Mouse (Mus musculus) ovary, postnatal 14 days (tissue): ENCODE results near the gene Sf3b1.
A peak's percentile ranks its signal among the peaks of the same experiment; 100 is the strongest.
"Not testable (repeated sequence)": the region's sequence is repeated elsewhere in the genome, so short reads cannot be mapped to it uniquely, and the experiment has no call there.

Experiments used
- DNase-seq: peaks from one replicate; pipeline ENCODE4 v3.0.0; 2022; ENCODE audit warnings: low spot score

Gene Sf3b1

DNA sequence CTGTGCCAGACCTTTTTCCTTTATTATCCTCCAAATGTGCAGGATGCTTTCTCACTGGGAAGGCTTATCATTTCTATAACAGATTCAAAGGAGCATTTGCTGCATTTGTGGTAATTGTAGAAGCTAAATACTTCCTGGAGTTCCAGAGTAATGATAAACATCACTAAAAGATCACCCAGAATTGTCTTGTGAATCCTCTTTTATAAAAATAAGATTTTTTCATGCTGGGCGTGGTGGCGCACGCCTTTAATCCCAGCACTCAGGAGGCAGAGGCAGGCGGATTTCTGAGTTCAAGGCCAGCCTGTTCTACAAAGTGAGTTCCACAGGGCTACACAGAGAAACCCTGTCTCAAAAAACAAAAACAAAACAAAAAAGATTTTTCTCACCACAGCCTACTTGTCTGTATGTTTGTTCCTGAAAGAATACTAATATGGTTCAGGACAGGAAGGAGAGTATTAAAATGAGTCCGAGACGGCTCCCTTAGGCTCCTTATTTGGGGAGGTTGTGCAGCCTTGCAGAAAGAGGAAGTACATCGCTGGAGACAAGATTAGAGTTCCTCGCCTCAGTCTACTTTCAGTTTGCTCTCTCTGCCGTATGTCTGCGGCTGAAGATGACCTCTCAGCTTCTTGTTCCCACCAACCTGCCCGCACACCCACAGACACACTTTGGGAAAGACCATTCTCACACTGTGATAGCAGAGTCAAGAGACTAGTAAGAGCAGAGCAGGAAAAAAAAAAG lies 1.4 kb upstream of the Sf3b1 start:
- DNase-seq: no peak

DNA sequence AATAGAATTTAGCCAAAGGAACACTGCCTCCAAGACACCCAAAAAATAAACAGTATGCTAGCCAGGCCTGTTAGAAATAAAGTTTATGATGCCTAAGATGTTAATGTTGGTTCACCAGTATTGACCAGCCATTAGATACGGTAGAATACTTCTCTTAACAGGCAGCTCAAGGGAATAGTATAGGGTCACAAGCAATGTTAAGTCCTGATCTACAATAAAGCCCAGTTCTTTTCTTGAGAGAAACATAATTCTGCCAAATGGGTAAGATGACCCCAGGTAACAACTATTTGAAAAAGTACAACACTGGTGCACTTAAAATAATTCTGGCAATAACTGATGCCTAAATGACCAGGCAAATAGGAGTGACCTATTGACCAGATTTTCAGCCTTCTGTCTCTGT lies 685 bp upstream of the Sf3b1 start:
- DNase-seq: no peak

DNA sequence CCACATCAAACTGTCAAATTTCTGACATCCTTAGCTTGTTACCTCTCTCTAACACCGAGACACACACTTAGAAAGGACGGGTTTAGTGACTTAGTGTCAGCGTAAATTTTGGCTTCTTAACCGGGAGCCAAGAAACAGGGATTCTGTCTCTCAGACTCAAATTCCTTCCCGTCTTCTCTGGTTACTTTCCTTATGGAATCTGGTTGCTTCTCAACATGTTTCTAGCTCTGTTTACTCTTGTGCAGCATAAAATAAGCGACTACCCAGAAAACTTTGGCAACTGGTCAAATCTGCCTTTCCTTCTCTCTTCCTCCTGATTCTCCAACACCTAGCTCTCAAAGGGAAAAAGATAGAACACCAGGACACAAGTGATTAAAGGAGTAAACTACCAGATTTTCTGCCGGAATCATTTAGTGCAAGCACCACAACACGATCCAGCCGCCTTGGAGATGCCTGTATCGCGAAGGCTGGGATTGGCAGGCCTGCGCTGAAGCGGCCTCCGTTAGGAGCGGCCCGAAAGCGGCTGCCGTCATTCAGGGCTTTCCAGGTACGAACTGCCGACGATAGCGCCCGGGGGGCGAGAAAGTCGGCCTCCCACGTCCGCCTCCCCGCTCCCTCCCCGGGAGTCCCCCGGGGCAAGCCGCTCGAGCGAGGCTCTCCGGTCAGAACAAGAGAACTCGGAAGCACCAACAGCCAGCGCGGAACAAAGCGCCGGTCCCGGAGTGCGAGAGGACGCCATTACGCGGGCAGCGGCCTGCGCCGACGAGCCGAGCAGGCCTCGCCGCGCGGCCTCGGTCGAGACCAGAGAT lies 633 bp downstream of the Sf3b1 start:
- DNase-seq: no peak

DNA sequence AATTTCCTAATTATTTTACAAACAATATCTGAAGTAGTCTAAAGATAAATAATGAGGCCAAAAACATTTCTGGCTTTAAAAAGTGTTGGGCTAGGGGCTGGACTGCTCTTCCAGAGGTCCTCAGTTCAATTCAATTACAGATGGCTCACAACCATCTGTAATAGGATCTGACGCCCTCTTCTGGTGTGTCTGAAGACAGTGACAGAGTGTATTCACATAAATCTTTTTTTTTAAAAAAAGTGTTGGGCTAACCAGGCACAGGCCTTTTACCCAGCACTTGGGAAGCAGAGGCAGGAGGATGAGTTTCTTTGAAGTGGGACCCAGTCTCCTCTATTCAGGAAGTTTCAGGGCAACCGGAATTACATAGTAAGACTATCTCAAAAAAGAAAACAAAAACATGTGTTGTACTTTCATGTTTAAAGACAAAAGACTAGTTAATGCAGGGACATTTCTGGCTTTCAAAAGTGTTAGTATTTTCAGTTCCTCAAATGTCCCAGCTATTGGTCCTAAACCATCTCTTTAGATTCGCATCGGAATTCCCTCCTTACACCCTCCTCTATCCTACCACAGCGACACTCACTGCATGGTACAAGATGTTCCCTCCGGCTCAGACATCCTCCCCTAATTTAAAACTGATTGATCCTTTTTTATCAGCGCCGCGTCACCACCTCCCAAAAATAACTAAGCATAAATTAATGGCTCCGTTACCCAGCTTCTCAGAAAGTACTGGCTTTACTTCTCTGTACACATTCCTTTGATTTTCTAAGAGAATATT lies 1.4 kb downstream of the Sf3b1 start:
- no peak for DNase-seq

DNA sequence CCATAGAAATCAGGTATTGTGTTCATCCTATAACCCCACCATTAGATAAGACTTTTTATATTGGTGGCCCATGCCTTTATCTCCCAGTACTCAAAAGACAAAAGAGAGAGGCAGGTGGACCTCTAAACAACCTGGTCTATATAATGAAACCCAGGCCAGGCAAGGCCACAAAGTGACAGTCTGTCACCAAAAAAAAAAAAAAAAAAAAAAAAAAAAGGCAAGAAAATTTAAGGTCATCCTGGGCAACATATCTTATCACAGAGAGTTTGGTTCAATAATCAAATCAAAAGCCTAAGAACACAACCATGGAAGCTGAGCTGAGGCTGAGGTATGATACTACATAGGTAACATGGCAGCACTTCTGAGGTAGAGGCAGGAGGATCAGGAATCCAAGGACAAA lies 5.4 kb downstream of the Sf3b1 start:
- DNase-seq: no peak

DNA sequence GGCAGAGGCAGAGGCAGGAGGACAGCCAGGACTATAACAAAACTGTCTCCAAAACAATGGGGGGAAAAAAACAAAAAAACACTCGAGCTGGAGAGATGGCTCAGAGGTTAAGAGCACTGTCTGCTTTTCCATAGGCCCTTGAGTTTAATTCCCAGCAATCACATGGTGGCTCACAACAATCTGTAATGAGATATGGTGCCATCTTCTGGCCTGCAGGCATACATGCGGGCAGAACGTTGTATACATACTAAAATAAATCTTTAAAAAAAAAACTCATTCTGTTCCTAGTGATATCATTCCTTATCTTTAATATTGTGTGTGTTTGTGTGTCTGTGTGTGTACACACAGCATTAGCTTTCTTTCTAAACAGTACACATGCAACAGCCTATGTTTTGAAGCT lies 14.8 kb downstream of the Sf3b1 start:
- DNase-seq: no peak

DNA sequence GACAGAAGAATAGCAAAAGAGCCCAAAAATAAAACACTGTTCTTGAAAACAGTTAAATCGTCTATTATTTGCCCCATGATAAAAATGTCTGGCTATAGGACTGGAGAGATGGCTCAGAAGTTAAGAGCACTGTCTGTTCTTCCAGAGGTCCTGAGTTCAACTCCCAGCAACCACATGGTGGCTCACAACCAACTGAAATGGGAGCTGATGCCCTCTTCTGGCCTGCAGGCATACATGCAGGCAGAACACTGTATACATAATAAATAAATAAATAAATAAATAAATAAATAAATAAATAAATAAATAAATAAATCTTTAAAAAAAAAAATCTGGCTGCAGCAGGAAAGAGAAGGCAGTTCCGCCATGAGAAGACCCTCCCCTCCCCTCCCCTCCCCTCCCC lies 19.0 kb downstream of the Sf3b1 start:
- DNase-seq: not testable (repeated sequence)

DNA sequence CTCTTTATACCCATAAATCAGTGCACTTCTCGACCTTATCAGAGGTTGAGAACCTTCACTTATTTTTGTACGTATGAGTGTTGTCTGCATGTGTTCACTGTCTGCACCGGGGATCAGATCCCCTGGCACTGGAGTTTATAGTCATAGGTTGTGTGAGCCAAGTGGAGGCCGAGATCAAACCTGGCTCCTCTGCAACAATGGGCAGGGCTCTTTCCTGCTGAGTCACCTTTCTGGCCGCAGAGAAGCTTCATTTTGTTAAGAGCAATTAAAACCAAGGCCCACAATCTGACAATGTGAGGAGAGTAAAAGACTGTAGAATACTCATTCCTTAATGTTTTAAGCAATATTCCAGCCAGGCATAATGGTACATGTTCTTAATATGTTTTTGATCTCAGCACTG lies 33.7 kb downstream of the Sf3b1 start:
- no peak for DNase-seq

DNA sequence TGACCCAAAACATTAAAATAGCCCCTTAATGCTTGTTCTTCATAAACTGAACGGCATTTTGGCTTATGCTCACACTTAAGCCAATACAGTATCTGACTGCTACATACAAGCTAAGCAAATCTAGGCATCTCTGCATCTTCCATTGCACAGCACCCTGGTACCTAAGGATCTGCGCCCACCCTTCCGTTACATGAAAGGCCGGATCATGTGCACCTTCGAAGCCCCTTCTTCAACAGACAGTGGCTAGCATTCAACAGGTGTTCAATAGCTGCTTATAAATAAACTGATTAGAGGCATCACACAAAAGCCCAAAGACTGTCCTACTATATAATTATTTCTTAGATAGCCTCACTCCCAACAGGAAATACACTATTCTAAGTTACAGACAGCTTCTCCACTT lies 41.0 kb downstream of the Sf3b1 start:
- no peak for DNase-seq

DNA sequence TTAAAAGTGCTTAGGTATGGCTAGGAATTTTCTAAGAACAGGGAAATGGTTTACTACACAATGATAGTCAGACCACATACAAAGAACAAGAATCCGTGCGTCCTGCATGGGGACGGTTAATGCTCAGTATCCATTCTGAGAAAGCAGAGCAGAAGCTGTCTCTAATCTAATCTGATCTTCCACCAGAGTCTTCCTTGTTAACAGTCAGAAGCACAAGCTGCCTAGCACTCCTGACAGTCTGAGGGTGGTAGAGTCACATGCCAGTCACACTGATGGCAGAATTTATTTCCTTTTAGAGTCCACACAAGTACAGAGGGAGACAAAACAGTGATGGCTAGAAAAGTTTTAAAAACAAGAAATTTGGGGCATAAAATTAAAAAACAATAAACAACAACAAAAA lies 41.5 kb downstream of the Sf3b1 start:
- no peak for DNase-seq

DNA sequence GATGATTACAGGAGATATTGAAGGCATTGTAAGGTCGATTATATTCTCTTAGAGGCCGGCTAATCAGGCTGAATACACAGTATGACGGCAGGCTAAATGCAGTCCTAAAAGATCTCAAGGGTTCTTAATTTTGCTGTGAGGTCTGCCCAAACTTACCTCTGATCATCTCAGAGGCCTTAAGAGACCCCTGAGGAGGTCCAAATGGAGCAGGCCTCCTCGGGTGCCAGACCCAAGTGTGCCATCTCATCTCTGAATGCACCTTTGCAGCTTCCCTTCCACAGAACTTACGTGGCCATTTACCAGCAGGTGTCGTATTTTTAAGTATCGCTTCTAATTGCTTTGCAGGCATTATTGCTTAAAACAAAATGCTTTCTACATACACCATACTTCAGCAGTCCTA lies 43.1 kb downstream of the Sf3b1 start:
- no peak for DNase-seq

DNA sequence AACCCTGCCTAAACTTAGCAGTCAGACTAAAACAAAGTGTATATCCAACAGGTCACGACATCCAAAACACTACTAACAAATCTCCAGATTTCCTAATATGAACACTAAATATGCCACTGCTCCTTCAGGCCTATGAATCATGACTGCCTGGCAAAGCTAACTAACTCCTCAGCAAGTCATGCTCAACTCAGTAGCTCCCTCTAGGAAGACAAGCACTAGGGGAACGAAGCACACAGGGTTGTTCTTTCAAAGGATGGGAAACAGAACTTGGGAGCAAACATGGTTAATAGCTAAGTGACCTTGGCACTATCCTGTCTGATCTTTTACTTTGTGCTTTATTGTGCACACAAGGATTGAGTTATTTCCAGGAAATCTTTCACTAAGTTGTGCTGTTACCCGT lies 43.9 kb downstream of the Sf3b1 start:
- DNase-seq: no peak

DNA sequence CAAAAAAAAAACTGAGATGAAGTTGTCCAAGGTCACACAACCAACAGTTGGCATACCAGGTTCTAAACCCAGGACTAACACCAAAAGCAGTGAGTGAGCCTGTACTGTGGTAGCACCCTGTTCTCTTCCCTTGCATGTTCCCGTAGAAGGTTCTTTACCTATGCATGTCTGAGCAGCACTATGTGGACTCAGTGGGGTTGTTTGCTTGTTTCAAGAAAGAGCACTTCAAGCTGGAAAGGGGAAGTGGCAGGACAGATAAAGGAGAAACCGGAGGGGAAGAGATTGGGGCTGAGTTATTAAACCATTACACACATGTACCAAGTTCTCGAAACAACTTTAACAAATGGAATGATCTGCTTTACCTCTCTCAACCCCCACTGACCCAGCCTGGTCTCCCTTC lies 44.6 kb downstream of the Sf3b1 start:
- DNase-seq: no peak

DNA sequence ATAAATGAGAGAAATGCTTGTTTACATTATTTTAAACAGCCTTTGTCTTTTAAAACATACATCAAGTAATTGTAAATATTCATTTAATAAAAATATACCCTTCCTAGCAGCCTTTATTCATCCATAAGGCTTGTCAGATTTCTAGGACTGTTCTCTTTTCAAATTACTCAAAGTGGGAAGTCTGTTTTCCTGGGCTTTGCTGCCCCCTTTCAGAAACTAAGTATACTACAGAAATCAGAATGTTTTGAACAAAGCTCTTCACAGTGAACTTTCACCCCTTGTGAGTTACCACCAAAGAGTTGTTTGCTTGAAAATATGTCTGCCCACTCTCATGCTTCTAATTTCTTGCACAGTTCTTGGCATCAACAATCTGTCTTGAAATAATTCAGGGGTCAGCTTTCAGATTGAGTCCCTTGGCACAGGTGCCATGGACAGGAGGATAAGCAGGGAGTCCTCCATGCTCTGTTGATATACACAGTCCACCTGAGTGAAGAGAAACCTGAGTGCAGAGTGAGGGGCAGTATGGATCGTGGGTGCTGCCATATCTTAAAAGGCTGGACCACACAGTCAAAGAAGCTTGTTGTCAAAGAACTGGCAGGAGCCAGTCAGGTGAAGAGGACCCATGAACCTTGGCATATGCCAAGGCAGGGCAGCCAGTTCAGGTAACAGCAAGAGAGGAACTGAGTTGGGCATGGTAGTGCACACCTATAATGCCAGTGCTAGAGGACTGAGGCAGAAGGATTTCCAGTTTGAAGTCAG lies 47.9 kb downstream of the Sf3b1 start:
- DNase-seq: peak; percentile 13

DNA sequence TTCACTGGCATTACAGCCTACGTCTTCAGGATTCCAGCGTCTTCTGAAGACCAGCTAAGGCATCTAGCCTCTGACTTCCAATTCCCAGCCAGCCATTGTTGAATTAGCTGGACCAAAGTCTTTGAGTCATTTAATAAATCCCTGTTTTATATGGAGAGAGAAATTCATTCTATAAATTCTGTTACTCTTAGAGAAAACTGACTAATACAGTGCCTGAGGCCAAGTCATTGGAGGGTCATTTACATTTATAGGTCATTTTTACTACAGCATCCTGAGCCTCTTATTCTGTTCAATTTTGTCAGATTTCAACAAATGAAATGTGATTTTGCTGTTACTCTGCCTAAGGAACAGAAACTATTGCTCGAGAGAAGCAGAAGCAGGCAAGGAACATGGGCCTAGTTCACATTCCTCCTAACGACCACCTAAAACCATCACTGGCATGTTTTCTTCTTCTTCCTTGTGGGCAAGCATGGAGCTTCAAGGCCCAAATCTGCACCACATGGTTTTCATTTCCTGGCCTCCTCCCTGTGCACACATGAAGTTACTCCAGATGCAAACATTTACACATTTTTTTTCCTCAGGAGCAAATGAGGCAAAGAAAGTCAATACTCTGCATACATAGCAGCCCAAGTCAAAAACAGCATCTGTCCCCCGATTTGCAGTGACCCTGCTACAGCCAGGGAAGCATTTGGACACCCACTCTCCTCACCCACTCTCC lies 55.4 kb downstream of the Sf3b1 start:
- DNase-seq: no peak

DNA sequence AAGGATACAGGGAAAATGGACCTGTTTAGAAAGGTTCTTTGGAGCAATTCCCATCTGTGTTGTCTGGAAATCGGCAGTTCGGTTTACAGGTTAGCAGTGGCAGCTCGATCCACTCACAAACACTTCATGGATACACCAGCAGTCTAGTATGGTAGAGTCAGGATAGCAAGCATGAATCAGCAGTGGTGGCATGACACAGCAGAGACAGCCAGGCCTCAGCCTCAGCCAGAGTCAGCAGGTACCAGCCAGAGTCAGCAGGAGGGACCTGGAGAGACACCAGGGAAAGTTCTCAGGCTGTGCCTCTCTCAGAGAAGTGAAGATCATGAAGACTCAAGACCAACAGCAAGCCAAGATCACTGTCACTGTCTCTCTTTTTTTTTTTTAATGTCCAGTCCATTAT lies 60.4 kb downstream of the Sf3b1 start:
- no peak for DNase-seq

DNA sequence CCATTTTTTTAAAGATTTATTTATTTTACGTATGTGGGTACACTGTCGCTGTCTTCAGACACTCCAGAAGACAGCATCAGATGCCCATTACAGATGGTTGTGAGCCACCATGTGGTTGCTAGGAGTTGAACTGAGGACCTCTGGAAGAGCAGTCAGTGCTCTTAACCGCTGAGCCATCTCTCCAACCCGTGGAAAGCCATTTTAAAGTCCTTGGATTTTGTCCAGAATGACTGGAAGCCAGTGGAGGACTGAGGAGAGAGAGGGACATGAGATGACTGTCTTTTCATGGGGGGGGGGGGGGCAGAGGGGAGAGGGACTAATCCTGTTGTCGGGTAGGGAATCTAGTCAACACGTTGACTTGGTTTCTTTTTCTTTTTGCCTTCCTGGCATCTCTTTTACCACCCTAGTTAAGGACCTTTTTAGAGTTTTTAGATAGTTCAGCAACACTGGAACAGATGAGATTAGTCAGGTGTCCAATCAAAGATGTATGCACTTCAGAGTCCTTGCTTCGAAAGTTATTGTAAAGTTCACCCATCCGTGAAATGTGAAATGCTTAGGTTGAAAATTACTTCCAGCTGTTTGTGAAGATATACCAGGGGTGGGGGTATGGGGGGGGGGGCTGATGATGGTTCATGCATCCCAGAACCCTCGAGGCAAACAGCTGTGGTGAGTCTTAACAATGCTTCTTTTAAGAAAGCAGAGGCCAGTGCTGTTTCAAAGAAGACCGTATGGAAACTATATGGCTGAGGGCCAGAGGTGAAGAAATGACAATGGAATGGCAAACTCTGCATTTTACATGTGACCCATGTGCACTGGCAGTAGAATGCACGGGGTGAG lies 61.9 kb downstream of the Sf3b1 start:
- no peak for DNase-seq

DNA sequence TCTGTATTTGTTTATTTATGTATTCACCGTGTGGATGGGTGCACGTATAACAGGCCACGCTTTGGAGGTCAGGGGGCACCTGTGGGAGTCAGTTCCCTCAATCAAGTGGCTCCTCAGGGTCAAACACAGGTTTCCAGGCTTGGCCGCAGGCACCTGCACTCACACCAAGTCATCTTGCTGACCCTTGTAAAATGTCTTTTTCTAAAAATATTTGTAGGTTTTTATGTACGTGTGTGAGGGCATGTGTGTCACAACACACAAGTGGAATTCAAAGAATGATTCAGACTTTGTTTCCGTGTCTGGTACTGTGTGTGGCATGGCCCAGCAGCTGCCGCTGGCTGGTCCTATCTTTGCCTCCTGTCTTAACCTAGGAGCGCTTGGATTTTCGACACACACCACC lies 65.6 kb downstream of the Sf3b1 start:
- no peak for DNase-seq

DNA sequence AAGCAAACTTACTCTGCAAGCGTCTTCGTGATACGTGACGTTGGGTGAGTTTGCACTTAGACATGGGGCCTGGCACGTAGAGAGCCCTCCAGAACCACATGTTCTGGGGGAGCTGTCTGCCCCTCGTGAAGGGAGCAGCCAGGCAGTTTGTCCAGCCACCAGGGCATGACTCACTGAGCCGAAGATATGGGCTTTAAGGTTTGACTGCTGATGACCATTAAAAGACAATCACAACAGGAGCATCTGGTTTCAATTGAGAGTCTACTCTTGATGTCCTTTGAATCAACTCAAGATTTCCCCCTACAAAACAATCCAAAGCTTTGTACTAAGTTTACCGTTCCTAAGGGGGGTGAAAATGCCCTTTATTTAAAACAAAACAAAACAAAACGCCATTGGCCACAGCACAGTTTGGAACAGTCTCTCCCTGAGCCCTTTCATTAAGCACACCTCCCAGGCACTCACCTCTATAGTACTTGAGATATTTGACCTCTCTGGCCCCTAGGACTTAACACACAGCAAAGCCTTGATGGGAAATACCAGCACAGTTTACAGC lies 66.6 kb downstream of the Sf3b1 start:
- DNase-seq: no peak

DNA sequence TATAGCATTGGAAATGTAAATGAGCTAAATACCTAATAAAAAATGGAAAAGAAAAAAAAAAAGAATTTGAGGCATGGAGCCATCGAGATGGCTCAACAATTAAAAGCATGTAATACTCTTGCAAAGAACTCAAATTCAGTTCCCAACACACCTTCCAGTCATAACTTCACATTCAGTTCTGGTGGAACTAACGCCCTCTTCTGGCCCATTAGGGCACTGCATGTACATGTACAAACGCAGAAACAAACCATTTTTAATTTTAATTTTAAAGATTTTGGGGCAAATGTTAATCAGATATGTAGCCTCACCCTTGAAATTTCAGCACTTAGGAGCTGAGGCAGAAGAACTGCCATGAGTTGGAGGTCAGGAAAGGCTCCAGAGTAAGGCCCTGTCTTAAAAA lies 68.8 kb downstream of the Sf3b1 start:
- DNase-seq: no peak
